Mouse (Mus musculus): ENCODE data around the gene Tbc1d21. TPM values are rescaled to one million over a fixed set of nuclear protein-coding genes. Genes with fewer than 3 reads are reported as not detected.

Gene Tbc1d21
- total and polyA plus RNA-seq, 3 experiments = 4.6 TPM; not detected in 2

DNA sequence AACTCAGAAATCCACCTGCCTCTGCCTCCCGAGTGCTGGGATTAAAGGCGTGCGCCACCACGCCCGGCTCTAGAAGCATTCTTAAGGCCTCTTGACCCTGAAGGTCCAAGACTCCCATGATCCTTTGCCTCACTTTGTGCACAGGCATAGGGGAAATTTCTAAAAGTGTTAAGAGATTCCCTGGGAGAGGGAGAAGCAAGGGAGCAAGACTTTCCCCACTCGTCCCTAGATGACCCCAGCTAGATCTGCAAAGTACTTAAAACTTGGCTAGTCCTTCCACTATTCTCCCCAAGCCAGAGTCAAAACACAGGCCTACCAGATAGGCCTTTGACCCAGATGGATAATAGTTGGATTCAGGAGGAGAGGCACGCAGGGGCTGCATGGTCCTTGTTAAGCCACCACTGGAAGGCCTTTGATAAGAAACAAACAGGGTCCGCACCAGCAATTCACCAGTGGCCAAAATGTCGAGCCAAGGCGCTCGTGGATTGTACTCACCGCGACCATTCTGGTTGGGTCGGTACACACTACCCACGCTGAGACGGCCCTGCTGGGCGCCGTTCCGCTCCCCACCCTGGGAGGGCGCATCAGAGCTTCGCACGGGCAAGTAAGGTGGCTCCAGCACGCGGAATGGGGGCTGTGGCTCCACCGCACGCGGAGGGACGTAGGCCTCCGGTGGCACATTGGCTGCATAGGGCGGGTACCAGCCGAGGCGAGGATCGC lies 58.9 kb downstream of the Tbc1d21 start:
- in situ Hi-C loops (cut with MboI; ENCODE audit: low pct_ligation_motif_present, low pct_unique_long_range_greater_than_20kb, low sequenced_read_pairs) = no loop called here
- no peak overlapping the region for H3K9ac ChIP-seq (ENCODE audit: insufficient read depth, low read depth)
- peaks cover 30% of the 10 kb centered on the region for H3K27me3 ChIP-seq (replicated peaks)

GRCm38 (mm10) chr9:58310043-58310660 lies 60.1 kb downstream of the Tbc1d21 start:
- no peaks in the 10 kb centered on the region for H3K79me2 ChIP-seq (replicated peaks; ENCODE audit: control insufficient read depth, extremely low read depth, insufficient read depth, poor library complexity, severe bottlenecking)
- H3K9ac ChIP-seq (ENCODE audit: insufficient read depth, low read depth) = no peak overlapping the region
- H3K27ac ChIP-seq (ENCODE audit: insufficient read depth, low read depth) = no peak overlapping the region
- H3K4me2 ChIP-seq (ENCODE audit: insufficient read depth, low read depth, poor library complexity, severe bottlenecking) = no peak overlapping the region
- H3K36me3 ChIP-seq (replicated peaks in 1 of 2; ENCODE audit: control insufficient read depth in 1 of 2, insufficient read depth in 1 of 2, low read length in 1 of 2) = no peaks in the 10 kb centered on the region
- TF ChIP-seq JUND (conservative IDR thresholded peaks at IDR 0.05; ENCODE audit: low read depth, low read length) (no peak), NELFE (IDR thresholded peaks at IDR 0.05; ENCODE audit: low read depth, low read length) (no peak), RAD21 (IDR thresholded peaks at IDR 0.05; ENCODE audit: low read depth, low read length) (no peak), ZKSCAN1 (IDR thresholded peaks at IDR 0.05; ENCODE audit: borderline replicate concordance, low read depth, low read length) (no peak), MXI1 (IDR thresholded peaks at IDR 0.05; ENCODE audit: low read depth, low read length) (no peak), USF1 (IDR thresholded peaks at IDR 0.05; ENCODE audit: low read depth, low read length) (no peak), BHLHE40 (IDR thresholded peaks at IDR 0.05; ENCODE audit: low read depth, low read length) (no peak), UBTF (IDR thresholded peaks at IDR 0.05; ENCODE audit: low read depth, low read length) (no peak), GABPA (IDR thresholded peaks at IDR 0.05; ENCODE audit: insufficient replicate concordance, low read depth, low read length) (no peak), ETS1 (conservative IDR thresholded peaks at IDR 0.05; ENCODE audit: low read depth, low read length) (no peak), MYC (IDR thresholded peaks at IDR 0.05; ENCODE audit: low read depth, low read length) (no peak), ELF1 (IDR thresholded peaks at IDR 0.05; ENCODE audit: low read depth, low read length) (no peak)
- H3K4me1 ChIP-seq (ENCODE audit: control insufficient read depth in 1 of 2, insufficient read depth in 2 of 2) = peaks cover 0 to 3% of the 10 kb centered on the region in 2 experiments; a peak in 1 of 4 replicates
- in situ Hi-C loops (cut with MboI; ENCODE audit: low pct_ligation_motif_present, low pct_unique_long_range_greater_than_20kb, low sequenced_read_pairs) = no loop called here
- H3K4me3 ChIP-seq (replicated peaks in 1 of 3; ENCODE audit: low read depth in 2 of 3, low read length in 2 of 3, poor library complexity in 1 of 3) = no peak overlapping the region
- dilution Hi-C loops (cut with MboI; ENCODE audit: extremely low pct_ligation_motif_present, extremely low pct_unique_long_range_greater_than_20kb, low sequenced_read_pairs) = no loop called here
- H3K9me3 ChIP-seq (replicated peaks; ENCODE audit: low read length) = peaks cover 11% of the 10 kb centered on the region
- H3K27me3 ChIP-seq (replicated peaks) = peaks cover 37% of the 10 kb centered on the region
- DNase-seq (ENCODE audit: extremely low read depth) = no peak

More for the DNA sequence above, 58.9 kb downstream of the Tbc1d21 start:
- Histone ChIP-seq H3K27ac (ENCODE audit: insufficient read depth, low read depth) (no peak overlapping the region), H3K36me3 (replicated peaks in 1 of 2; ENCODE audit: control insufficient read depth in 1 of 2, insufficient read depth in 1 of 2, low read length in 1 of 2) (no peaks in the 10 kb centered on the region), H3K4me1 (ENCODE audit: control insufficient read depth in 1 of 2, insufficient read depth in 2 of 2) (peaks cover 0 to 3% of the 10 kb centered on the region in 2 experiments; a peak in 1 of 4 replicates), H3K4me2 (ENCODE audit: insufficient read depth, low read depth, poor library complexity, severe bottlenecking) (no peak overlapping the region), H3K9me3 (replicated peaks; ENCODE audit: low read length) (peaks cover 11% of the 10 kb centered on the region), H3K4me3 (replicated peaks in 1 of 3; ENCODE audit: low read depth in 2 of 3, low read length in 2 of 3, poor library complexity in 1 of 3) (no peak overlapping the region), H3K79me2 (replicated peaks; ENCODE audit: control insufficient read depth, extremely low read depth, insufficient read depth, poor library complexity, severe bottlenecking) (no peaks in the 10 kb centered on the region)
- DNase-seq (ENCODE audit: extremely low read depth) = no peak
- dilution Hi-C loops (cut with MboI; ENCODE audit: extremely low pct_ligation_motif_present, extremely low pct_unique_long_range_greater_than_20kb, low sequenced_read_pairs) = no loop called here
- TF ChIP-seq MAX (IDR thresholded peaks at IDR 0.05; ENCODE audit: low read length) (no peak), ETS1 (conservative IDR thresholded peaks at IDR 0.05; ENCODE audit: low read depth, low read length) (no peak), HCFC1 (IDR thresholded peaks at IDR 0.05; ENCODE audit: low read depth, low read length) (no peak), ZC3H11A (IDR thresholded peaks at IDR 0.05; ENCODE audit: low read depth, low read length) (no peak), NRF1 (IDR thresholded peaks at IDR 0.05; ENCODE audit: low read depth, low read length) (no peak), CTCF (conservative IDR thresholded peaks at IDR 0.05 in 1 of 2, IDR thresholded peaks at IDR 0.05 in 1 of 2; ENCODE audit: low read depth in 2 of 2, low read length in 2 of 2) (no peak), ZNF384 (IDR thresholded peaks at IDR 0.05; ENCODE audit: low read depth, low read length) (no peak), RAD21 (IDR thresholded peaks at IDR 0.05; ENCODE audit: low read depth, low read length) (no peak)

Other genes with a start within 250 kb of the Tbc1d21 start
- gene Islr, start 166.1 kb downstream of the Tbc1d21 start, total RNA-seq (2012; rRNA removed) = not detected in 2 replicates
- gene Islr, start 166.1 kb downstream of the Tbc1d21 start, total RNA-seq (2014; rRNA removed) = not detected in 2 replicates
- not detected in 2 replicates for gene Islr, start 166.1 kb downstream of the Tbc1d21 start, polyA plus RNA-seq (2012; ENCODE audit: insufficient read length, low read depth)
- gene Islr2, start 166.1 kb downstream of the Tbc1d21 start, total RNA-seq (2012; rRNA removed) = not detected in 2 replicates
- gene Islr2, start 166.1 kb downstream of the Tbc1d21 start, total RNA-seq (2014; rRNA removed) = not detected in 2 replicates
- 0.35 TPM in 1 of 2 replicates, not detected in the other for gene Islr2, start 166.1 kb downstream of the Tbc1d21 start, polyA plus RNA-seq (2012; ENCODE audit: insufficient read length, low read depth)
- gene Pml, start 120.7 kb downstream of the Tbc1d21 start, total RNA-seq (2012; rRNA removed) = 21.2 and 26.6 TPM in 2 replicates
- gene Pml, start 120.7 kb downstream of the Tbc1d21 start, total RNA-seq (2014; rRNA removed) = 6.4 and 8.3 TPM in 2 replicates
- 54.1 and 56.9 TPM in 2 replicates for gene Pml, start 120.7 kb downstream of the Tbc1d21 start, polyA plus RNA-seq (2012; ENCODE audit: insufficient read length, low read depth)
- gene Stoml1, start 117.3 kb downstream of the Tbc1d21 start, total RNA-seq (2012; rRNA removed) = 40.7 and 41.1 TPM in 2 replicates
- 35.3 and 35.4 TPM in 2 replicates for gene Stoml1, start 117.3 kb downstream of the Tbc1d21 start, total RNA-seq (2014; rRNA removed)
- 34.0 and 35.4 TPM in 2 replicates for gene Stoml1, start 117.3 kb downstream of the Tbc1d21 start, polyA plus RNA-seq (2012; ENCODE audit: insufficient read length, low read depth)
- not detected in 2 replicates for gene Loxl1, start 57.3 kb downstream of the Tbc1d21 start, total RNA-seq (2012; rRNA removed)
- gene Loxl1, start 57.3 kb downstream of the Tbc1d21 start, total RNA-seq (2014; rRNA removed) = not detected in 2 replicates
- gene Loxl1, start 57.3 kb downstream of the Tbc1d21 start, polyA plus RNA-seq (2012; ENCODE audit: insufficient read length, low read depth) = not detected in 2 replicates
- gene Insyn1, start 118.1 kb upstream of the Tbc1d21 start, total RNA-seq (2012; rRNA removed) = 3.0 and 5.5 TPM in 2 replicates
- 1.1 and 2.4 TPM in 2 replicates for gene Insyn1, start 118.1 kb upstream of the Tbc1d21 start, total RNA-seq (2014; rRNA removed)
- gene Insyn1, start 118.1 kb upstream of the Tbc1d21 start, polyA plus RNA-seq (2012; ENCODE audit: insufficient read length, low read depth) = 2.5 and 2.6 TPM in 2 replicates
- gene Cd276, start 185.0 kb upstream of the Tbc1d21 start, total RNA-seq (2012; rRNA removed) = 0.55 and 0.97 TPM in 2 replicates
- 0.59 and 0.78 TPM in 2 replicates for gene Cd276, start 185.0 kb upstream of the Tbc1d21 start, total RNA-seq (2014; rRNA removed)
- 1.3 and 4.3 TPM in 2 replicates for gene Cd276, start 185.0 kb upstream of the Tbc1d21 start, polyA plus RNA-seq (2012; ENCODE audit: insufficient read length, low read depth)
- 48.4 and 62.4 TPM in 2 replicates for gene Nptn, start 211.8 kb upstream of the Tbc1d21 start, total RNA-seq (2012; rRNA removed)
- 172 and 175 TPM in 2 replicates for gene Nptn, start 211.8 kb upstream of the Tbc1d21 start, total RNA-seq (2014; rRNA removed)
- gene Nptn, start 211.8 kb upstream of the Tbc1d21 start, polyA plus RNA-seq (2012; ENCODE audit: insufficient read length, low read depth) = 118 and 184 TPM in 2 replicates